Mouse (Mus musculus) inflammation-experienced regulatory T-cells, adult 6 months (primary cell): ENCODE measurements around the gene Ebf1. TPM values are rescaled to one million over a fixed set of nuclear protein-coding genes. Genes with fewer than 3 reads are reported as not detected.

Experiments used
- ATAC-seq: one replicate; pipeline ENCODE4 v1.8.0; 2017
- polyA plus RNA-seq, 3 experiments: library from polyadenylated mRNA; unstranded; fragments of 100-300 nt; shearing (Covaris generic); gene quantifications; one replicate each; pipeline ENCODE4 v1.2.1; 2017

Gene Ebf1
- polyA plus RNA-seq, 3 experiments from 2014 or later, result 0.19 to 1.8 (median 1.8) TPM

GRCm38 (mm10) chr11:44974271-44974670 lies 357.2 kb downstream of the Ebf1 start:
- ATAC-seq, result no peak

GRCm38 (mm10) chr11:44975151-44975550 lies 358.0 kb downstream of the Ebf1 start:
- ATAC-seq, result no peak

GRCm38 (mm10) chr11:44976254-44976802 lies 359.2 kb downstream of the Ebf1 start:
- no peak for ATAC-seq

GRCm38 (mm10) chr11:44977921-44978397 lies 360.8 kb downstream of the Ebf1 start:
- ATAC-seq, result no peak

- no peak for ATAC-seq
These were observed 362.3 kb downstream of the Ebf1 start for GRCm38 (mm10) chr11:44979391-44979790.

GRCm38 (mm10) chr11:44982225-44982624 lies 365.1 kb downstream of the Ebf1 start:
- ATAC-seq, result no peak

GRCm38 (mm10) chr11:44983961-44984360 lies 366.8 kb downstream of the Ebf1 start:
- ATAC-seq, result no peak

- ATAC-seq, result no peak
These were observed 367.3 kb downstream of the Ebf1 start for GRCm38 (mm10) chr11:44984381-44984780.

GRCm38 (mm10) chr11:44987796-44988195 lies 370.7 kb downstream of the Ebf1 start:
- no peak for ATAC-seq

GRCm38 (mm10) chr11:45002681-45003286 lies 385.7 kb downstream of the Ebf1 start:
- ATAC-seq, result no peak

- ATAC-seq, result no peak
These were observed 386.8 kb downstream of the Ebf1 start for GRCm38 (mm10) chr11:45003716-45004437.

- no peak for ATAC-seq
These were observed 390.2 kb downstream of the Ebf1 start for GRCm38 (mm10) chr11:45007311-45007710.

- ATAC-seq, result no peak
These were observed 391.0 kb downstream of the Ebf1 start for GRCm38 (mm10) chr11:45008078-45008477.

- ATAC-seq, result no peak
These were observed 391.6 kb downstream of the Ebf1 start for GRCm38 (mm10) chr11:45008760-45009159.

- no peak for ATAC-seq
These were observed 395.0 kb downstream of the Ebf1 start for GRCm38 (mm10) chr11:45012081-45012480.

GRCm38 (mm10) chr11:45017493-45017892 lies 400.4 kb downstream of the Ebf1 start:
- ATAC-seq, result no peak

- no peak for ATAC-seq
These were observed 408.9 kb downstream of the Ebf1 start for GRCm38 (mm10) chr11:45026012-45026411.

- no peak for ATAC-seq
These were observed 409.6 kb downstream of the Ebf1 start for GRCm38 (mm10) chr11:45026674-45027073.

- no peak for ATAC-seq
These were observed 410.0 kb downstream of the Ebf1 start for GRCm38 (mm10) chr11:45027076-45027475.

- no peak for ATAC-seq
These were observed 438.9 kb downstream of the Ebf1 start for GRCm38 (mm10) chr11:45055744-45056610.
